Mouse (Mus musculus) ES-E14 (cell line): ENCODE data around the gene Ppp2r5c. TPM values are rescaled to one million over a fixed set of nuclear protein-coding genes. Genes with fewer than 3 reads are reported as not detected.
A peak's percentile ranks its signal among the peaks of the same experiment; 100 is the strongest.

Experiments
- DNase-seq: peaks from one replicate; pipeline ENCODE4 v3.0.0-alpha.2; 2013; ENCODE audit warnings: low read depth, low spot score
- H3K27ac ChIP-seq: 2 replicates; pipeline ENCODE4 v1.5.1; 2012; ENCODE audit warnings: low read depth, mild to moderate bottlenecking, low read length, moderate library complexity, mixed read lengths; ENCODE audit not compliant: poor library complexity, insufficient read depth, severe bottlenecking
- H3K36me3 ChIP-seq: 2 replicates; pipeline ENCODE4 v1.6.1; 2012; ENCODE audit warnings: mild to moderate bottlenecking, low read length, moderate library complexity, mixed read lengths; ENCODE audit not compliant: control insufficient read depth, poor library complexity, insufficient read depth, severe bottlenecking
- H3K4me1 ChIP-seq, 2 experiments: fragments of 150-350 bp in 1 of 2; sonication (generic) in 1 of 2; 2 replicates each; pipeline ENCODE4 v1.6.1; 2012; ENCODE audit warnings: low read length in 2 of 2, mild to moderate bottlenecking in 1 of 2, mixed read lengths in 1 of 2; ENCODE audit not compliant: control insufficient read depth in 2 of 2, insufficient read depth in 2 of 2, poor library complexity in 1 of 2
- H3K4me3 ChIP-seq, 2 experiments: fragments of 150-350 bp in 1 of 2; sonication (generic) in 1 of 2; 2 replicates each; pipeline ENCODE4 v1.5.1; 2012; ENCODE audit warnings: low read length in 2 of 2, low read depth in 1 of 2, mild to moderate bottlenecking in 1 of 2, mixed read lengths in 1 of 2; ENCODE audit not compliant: insufficient read depth in 1 of 2, poor library complexity in 1 of 2, severe bottlenecking in 1 of 2
- H3K9ac ChIP-seq: 2 replicates; pipeline ENCODE4 v1.6.1; 2012; ENCODE audit warnings: low read depth, mild to moderate bottlenecking, low read length, mixed read lengths; ENCODE audit not compliant: poor library complexity, insufficient read depth, severe bottlenecking
- H3K9me3 ChIP-seq: fragments of 150-350 bp; sonication (generic); 2 replicates; pipeline ENCODE4 v1.6.1; 2012; ENCODE audit warnings: low read depth, mild to moderate bottlenecking, low read length; ENCODE audit not compliant: control insufficient read depth, insufficient read depth
- CHD2 ChIP-seq: IDR thresholded peaks from 2 replicates; pipeline ENCODE4 v1.6.1; 2014; ENCODE audit warnings: mild to moderate bottlenecking, low read depth, low read length, inconsistent platforms
- HCFC1 ChIP-seq: IDR thresholded peaks from 2 replicates; pipeline ENCODE4 v1.6.1; 2012; ENCODE audit warnings: low read length, inconsistent platforms, borderline replicate concordance; ENCODE audit not compliant: insufficient read depth
- MAFK ChIP-seq: IDR thresholded peaks from 2 replicates; pipeline ENCODE4 v1.6.1; 2014; ENCODE audit warnings: mild to moderate bottlenecking, low read depth, low read length, inconsistent platforms; ENCODE audit not compliant: insufficient read depth
- ZC3H11A ChIP-seq: IDR thresholded peaks from 2 replicates; pipeline ENCODE4 v1.6.1; 2012; ENCODE audit warnings: low read depth, mild to moderate bottlenecking, inconsistent platforms, low read length, borderline replicate concordance
- ZNF384 ChIP-seq: IDR thresholded peaks from 2 replicates; pipeline ENCODE4 v1.6.1; 2012; ENCODE audit warnings: low read depth, low read length, inconsistent platforms
- in situ Hi-C, 2 experiments: fragments of 600-800 bp; cut with MboI; formaldehyde crosslinking; loops; one replicate each; pipeline ENCODE4 v1.15.1; 2025; ENCODE audit warnings: low sequenced_read_pairs in 2 of 2, inconsistent platforms in 1 of 2; ENCODE audit not compliant: unreplicated experiment in 2 of 2
- total RNA-seq: library from RNA; depleted of rRNA; stranded (reverse); fragments of 300-350 nt; gene quantifications from 2 replicates; pipeline ENCODE4 v1.2.3, GENCODE M21; 2012

The Ppp2r5c gene
- total RNA-seq, 1 experiment = 62.1 TPM

GRCm38 (mm10) chr12:110495260-110495659 is 48.3 kb downstream of the Ppp2r5c start:
- no peaks in the 10 kb centered on the region for H3K9me3 ChIP-seq
- no peak for DNase-seq
- H3K4me3 ChIP-seq = no peak overlapping the region
- H3K36me3 ChIP-seq = peaks cover 7% of the 10 kb centered on the region; the same call in 1 of the 2 replicates
- in situ Hi-C loops = no loop called here
- no peak overlapping the region for H3K9ac ChIP-seq
- H3K4me1 ChIP-seq = peaks cover 5 to 19% of the 10 kb centered on the region in 2 experiments; a peak in 2 of 4 replicates
- H3K27ac ChIP-seq = no peak overlapping the region
- TF ChIP-seq HCFC1 (no peak), CHD2 (no peak), MAFK (no peak), ZC3H11A (no peak), ZNF384 (no peak)

GRCm38 (mm10) chr12:110496016-110496415 is 49.1 kb downstream of the Ppp2r5c start:
- Histone ChIP-seq H3K4me1 (peaks cover 5 to 20% of the 10 kb centered on the region in 2 experiments; a peak in 2 of 4 replicates), H3K27ac (no peak overlapping the region), H3K9me3 (no peaks in the 10 kb centered on the region), H3K4me3 (no peak overlapping the region), H3K36me3 (peaks cover 7% of the 10 kb centered on the region; the same call in 1 of the 2 replicates), H3K9ac (no peak overlapping the region)
- TF ChIP-seq ZC3H11A (no peak), CHD2 (no peak), MAFK (no peak), ZNF384 (no peak), HCFC1 (no peak)
- DNase-seq = no peak
- in situ Hi-C loops = no loop called here

GRCm38 (mm10) chr12:110497013-110497412 is 50.1 kb downstream of the Ppp2r5c start:
- TF ChIP-seq ZNF384 (no peak), MAFK (no peak), ZC3H11A (no peak), HCFC1 (no peak), CHD2 (no peak)
- Histone ChIP-seq H3K9ac (no peak overlapping the region), H3K4me1 (peaks cover 5 to 21% of the 10 kb centered on the region in 2 experiments; a peak in 2 of 4 replicates), H3K36me3 (peaks cover 2% of the 10 kb centered on the region; the same call in 1 of the 2 replicates), H3K4me3 (no peak overlapping the region), H3K27ac (no peak overlapping the region), H3K9me3 (no peaks in the 10 kb centered on the region)
- no peak for DNase-seq
- in situ Hi-C loops = no loop called here

- Histone ChIP-seq H3K4me3 (peak overlapping the region in 1 of 2 experiments; percentile 45; a peak in 2 of 4 replicates), H3K27ac (peak overlapping the region; percentile 70; the same call in 1 of the 2 replicates), H3K9ac (peak overlapping the region; percentile 56; the same call in 1 of the 2 replicates), H3K4me1 (peaks cover 5 to 25% of the 10 kb centered on the region in 2 experiments; a peak in 2 of 4 replicates), H3K9me3 (no peaks in the 10 kb centered on the region), H3K36me3 (peaks cover 2% of the 10 kb centered on the region; the same call in 1 of the 2 replicates)
- TF ChIP-seq ZC3H11A (no peak), MAFK (no peak), ZNF384 (no peak), HCFC1 (no peak), CHD2 (no peak)
- DNase-seq = no peak
- in situ Hi-C loops = no loop called here
These were observed 50.6 kb downstream of the Ppp2r5c start for GRCm38 (mm10) chr12:110497485-110497884.
